Mouse (Mus musculus) ovary, postnatal 36 days (tissue): ENCODE measurements at regions not wholly inside any gene's neighbourhood (a gene's known extent, or its start where the extent isn't known, plus 50 kb on each side); places are given as distances from the start of the nearest gene placed in this dataset.
"Not testable (repeated sequence)": the region's sequence is repeated elsewhere in the genome, so short reads cannot be mapped to it uniquely, and the experiment has no call there.

Source experiments
- DNase-seq: peaks from one replicate; pipeline ENCODE4 v3.0.0; 2022; ENCODE audit warnings: low spot score, mixed read lengths

DNA sequence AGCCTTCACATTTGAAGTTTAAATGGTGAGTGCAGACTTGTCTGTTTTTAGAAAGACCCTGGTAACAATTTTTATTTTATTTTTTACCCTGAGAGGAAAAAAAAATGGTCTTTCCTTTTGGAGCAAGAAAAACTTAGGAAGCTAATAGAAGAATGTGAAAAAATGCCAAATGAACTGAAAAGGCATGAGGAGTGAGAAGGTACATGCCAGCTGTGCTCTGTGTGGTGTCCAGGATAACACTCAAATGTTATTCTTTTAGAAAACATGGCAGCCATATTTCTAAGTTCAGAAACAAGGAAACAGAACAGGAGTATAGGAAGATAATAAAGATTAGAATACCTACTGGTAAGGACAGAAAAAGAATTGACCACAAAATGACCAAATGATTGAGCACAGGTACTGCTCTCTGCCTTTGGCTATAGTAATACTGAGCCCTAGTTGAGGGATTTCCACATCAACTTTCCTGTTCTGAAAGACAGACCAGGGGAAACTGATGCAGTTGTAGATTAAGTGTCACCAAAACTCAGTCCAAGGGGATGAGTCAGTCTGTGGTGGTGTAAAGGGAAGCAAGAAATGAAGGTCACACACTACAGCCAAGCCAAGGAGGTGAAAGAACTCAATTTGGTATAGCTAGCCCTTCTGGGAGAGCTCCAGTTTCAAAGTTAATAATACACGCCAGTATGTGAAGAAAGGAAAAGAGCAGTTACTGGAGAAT is 758.5 kb downstream of the Robo2 start:
- no peak for DNase-seq

GRCm38 (mm10) chr16:73647201-73647782 is 764.3 kb downstream of the Robo2 start:
- DNase-seq: peak; percentile 24

DNA sequence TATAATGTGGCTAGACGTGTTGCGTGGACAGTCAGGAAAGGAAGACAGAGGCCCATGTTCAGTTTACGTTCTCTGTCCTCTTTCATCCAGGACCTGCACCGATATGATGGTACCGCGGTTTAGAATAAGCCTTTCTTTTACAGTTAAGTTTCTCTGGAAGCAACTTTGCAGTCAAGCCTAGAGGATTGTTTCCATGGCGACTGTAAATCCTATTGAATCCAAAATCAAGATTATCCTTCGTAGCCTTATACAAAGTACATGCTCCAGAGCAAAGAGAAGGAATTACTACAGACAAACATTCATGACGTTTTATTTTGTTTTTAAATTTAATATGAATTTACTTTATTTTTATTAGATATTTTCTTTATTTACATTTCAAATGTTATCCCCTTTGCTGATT is 798.6 kb downstream of the Robo2 start:
- no peak for DNase-seq

GRCm38 (mm10) chr16:73591421-73591820 is 820.2 kb downstream of the Robo2 start:
- DNase-seq: no peak

GRCm38 (mm10) chr16:73561216-73561615 is 850.4 kb downstream of the Robo2 start:
- no peak for DNase-seq

DNA sequence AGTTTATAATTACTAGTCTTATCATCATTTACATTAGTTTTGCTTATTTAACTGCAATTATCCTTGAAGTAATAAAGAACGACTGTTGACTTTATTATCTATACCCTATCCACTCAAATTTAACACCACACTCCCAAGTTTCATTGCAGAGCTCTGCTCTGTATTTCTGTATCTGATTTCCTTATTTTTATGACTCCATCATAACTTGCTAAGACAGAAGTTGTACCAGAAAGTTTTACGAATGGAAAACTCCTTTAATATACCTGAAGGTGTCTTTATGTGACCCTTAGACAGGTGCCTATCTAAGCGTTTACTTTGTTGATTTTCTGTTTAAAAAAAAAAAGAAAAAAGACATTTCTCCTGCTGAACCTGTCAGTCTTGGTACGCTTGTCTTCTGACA is 854.7 kb downstream of the Robo2 start:
- DNase-seq: no peak

DNA sequence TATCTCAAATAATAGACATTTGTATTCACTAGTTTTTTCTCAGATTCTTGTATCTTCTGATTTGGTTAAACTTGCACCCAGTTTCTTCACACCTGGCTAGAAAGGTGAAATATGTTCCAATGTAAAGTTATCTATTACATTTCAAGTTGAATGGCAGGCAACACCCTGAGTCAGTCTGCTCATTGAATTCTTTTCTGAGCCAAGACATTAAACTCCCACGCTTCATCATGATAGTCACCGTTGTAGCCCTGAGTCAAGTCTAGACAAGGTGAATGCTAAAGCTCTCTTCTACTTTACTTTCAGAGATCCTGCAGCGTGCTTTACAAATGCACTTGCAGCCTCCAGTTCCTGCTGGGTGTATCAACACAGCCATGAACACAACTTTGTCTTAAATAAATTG is 868.0 kb downstream of the Robo2 start:
- DNase-seq: no peak

DNA sequence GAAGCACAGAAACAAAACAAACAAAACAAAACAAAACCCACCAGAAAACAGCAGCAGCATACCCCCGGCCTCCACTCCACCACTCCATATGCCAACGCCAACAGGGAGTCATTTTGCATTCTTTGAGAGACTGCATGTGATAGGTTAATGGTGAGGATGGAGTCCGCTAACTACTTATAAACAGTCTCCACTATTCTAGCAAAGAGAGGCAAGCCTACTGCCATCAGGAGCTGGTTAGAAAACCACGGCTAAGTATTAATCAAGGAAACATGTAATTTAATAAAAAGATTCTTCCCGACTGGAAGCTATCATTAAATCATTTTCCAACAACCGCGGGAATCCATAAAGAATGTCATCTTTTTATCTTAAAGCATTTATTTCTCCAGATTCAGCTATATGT is 873.6 kb downstream of the Robo2 start:
- no peak for DNase-seq

DNA sequence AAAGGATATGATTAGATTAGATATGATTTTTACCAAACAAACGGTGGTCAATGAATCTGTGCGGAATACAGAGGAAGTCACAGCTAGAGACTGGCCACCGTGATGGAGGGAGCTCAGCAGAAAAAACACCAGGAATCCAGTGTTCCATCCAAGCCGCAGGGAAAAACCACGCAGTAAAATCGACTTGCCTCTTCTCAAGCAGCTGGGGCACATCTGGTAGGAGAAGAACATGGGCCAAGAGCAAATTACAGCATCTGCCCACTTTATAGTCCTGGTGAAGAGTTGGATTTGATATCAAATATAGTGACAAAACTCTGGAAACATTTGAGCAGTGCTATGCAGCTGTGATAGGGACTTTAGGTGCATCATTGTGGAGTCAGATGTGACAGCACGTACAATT is 874.1 kb downstream of the Robo2 start:
- DNase-seq: no peak

GRCm38 (mm10) chr16:73530191-73530590 is 881.4 kb downstream of the Robo2 start:
- DNase-seq: peak; percentile 33

DNA sequence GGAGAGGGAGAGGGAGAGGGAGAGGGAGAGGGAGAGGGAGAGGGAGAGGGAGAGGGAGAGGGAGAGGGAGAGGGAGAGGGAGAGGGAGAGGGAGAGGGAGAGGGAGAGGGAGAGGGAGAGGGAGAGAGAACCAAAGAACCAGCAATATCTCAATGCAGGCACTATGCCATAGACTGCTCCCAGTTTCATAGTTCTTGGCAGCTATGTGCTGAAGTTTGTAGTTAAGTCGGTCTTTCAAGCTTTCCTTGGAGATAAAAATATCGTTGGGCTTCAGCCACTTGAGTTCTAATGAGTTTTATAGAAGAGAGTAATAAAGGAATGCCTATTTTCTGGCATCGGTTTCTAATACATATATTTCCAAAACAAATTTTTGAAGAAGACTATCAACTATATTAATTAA is 888.7 kb downstream of the Robo2 start:
- not testable (repeated sequence) for DNase-seq

GRCm38 (mm10) chr16:73504759-73505158 is 906.9 kb downstream of the Robo2 start:
- DNase-seq: no peak

DNA sequence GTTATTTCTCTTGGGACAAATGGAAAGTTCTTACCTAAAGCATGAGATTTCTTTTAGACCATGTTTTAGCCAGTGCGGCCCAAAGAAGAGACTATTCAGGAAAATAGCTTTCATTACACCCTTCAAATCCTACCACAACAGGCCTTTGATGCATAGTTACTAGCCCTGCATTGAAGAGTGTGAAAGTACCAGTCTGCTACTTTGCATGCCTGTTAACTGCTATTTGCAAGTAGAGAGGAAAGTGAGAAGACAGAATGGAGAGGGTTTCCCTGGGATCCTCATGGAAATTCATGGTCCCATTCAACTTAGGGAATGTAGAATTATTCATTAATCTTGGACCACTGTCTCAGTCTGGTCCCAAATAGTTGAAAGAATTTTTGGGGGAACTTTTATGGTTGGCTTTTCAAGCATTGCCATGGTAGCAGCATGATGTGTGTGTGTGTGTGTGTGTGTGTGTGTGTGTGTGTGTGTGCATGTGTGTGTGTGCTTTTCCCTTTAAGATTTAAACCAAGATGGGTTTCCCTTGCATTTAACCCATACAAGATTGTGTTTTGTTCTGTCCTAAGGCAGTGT is 912.9 kb downstream of the Robo2 start:
- no peak for DNase-seq

DNA sequence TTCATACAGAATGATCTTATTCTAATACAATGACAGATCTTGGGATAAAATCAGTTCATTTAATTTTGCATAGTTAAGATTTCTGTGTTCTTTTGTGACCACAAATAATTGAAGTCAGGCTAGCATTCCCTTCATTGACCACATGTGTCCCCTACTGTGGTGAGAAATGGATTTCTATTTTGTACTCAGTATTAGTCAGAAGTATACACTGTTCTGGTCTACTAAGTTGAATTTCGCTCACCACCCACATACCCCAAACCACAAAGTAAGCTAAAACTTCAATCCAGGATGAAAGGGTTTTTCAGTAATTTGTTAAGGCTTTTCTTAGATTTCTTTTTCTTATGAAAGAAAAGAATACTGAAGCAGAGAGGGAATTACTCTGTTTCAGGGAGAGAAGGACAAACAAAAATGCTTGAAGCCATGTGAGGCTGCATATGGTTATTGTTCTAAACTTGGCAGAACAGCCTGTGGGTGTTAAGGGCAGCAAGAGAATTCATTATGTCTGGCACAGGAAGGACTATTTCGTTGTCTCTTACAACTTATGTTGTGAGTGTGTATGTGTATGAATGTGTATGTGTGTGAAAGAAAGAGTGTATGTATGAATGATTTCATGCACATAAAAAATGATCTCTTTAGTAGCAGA is 928.3 kb downstream of the Robo2 start:
- DNase-seq: no peak

- DNase-seq: no peak
Observed at GRCm38 (mm10) chr16:73482176-73482575, 929.4 kb downstream of the Robo2 start.

DNA sequence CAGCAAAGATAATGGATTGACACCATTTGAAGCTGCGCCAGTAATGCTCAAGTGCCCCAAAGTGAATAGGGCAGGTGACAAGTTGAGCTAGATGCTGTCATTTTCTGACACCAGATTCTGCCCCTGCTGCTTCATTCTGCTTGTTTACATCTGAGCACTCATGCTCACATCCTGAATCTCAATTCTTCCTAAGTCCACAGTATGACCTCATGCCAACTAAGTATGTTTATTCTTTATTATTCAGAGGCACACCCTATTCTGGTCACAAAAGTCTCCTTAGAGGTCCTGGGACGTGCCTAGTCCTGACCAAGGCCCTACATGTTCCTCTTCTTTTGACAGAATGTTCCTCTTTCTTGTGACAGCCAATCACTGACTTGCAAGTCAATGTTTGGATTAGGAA is 938.1 kb downstream of the Robo2 start:
- DNase-seq: no peak

DNA sequence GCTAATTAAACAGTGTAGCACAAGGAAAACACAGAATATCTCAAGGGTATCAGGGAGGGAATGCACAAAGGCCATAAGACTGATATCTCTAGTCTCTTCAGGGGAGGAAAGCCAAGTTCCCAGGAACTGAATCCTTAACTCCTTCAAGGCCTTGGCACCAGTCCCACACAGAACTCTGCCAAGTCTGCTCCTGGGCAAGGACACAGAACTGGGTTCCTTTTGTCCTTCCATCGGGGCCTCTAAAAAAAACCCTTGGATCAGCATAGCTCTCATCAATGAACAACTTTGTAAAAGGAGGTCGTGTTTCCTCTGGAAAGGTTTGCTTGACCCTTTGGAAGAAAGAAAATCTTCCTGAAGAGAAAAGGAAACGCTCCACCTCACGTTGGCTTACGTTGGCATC is 940.1 kb downstream of the Robo2 start:
- DNase-seq: peak; percentile 88

DNA sequence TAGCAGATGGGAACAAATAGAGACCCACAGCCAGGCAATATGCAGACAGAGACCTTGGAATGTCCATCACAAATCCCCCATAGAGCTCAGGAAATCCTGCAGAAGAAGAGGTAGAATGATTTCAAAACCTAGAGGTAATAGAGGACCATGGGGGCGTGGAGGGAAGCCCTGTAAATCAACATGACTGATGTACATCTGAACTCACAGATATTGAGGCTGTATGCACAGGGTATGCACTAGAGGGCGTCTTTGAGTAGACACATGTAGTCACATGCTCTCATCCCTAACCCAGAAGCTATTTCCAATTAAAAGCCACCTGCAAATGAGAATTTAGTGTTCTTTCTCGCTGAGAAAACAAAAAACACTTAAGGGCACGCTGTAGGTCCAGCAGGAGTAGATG is 941.1 kb downstream of the Robo2 start:
- no peak for DNase-seq

DNA sequence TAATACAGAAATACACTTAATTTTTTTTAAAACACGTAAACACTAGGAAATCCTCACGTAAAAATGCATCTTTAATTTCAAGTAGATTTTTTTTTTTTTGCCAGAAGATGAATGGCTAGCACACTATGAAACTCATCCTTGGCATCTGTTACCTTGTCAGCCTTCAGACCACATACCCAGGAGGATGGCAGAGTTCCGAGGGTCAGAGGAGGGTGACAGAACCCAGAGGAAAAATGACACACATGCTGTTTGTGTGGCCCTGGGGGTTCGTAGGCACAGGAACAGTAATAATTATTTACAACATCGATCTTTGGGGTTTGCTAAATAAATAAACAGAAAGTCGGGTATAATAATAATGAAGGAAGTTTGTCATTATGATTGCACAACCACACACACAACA is 945.3 kb downstream of the Robo2 start:
- DNase-seq: no peak

DNA sequence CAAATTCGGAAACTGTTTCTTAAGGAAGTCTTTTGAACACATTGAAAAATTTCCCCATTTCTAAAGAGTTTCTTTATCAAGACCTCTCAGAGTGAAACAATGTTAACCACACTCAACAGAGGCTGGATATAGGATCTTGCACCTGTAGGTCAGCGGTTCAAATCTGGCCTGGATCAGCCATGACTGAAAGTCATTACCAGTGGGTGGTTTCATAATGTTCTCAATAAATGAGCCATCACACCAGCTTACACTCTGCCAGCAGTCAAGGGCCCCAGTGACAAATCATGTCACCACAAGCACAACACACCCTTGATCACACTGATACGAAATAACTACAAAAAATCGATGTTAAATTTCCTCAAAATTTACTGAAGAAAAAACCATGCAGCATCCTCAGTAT is 949.1 kb downstream of the Robo2 start:
- DNase-seq: no peak

GRCm38 (mm10) chr16:73450634-73451245 is 960.9 kb downstream of the Robo2 start:
- no peak for DNase-seq

- no peak for DNase-seq
Observed at GRCm38 (mm10) chr16:73449836-73450235, 961.8 kb downstream of the Robo2 start.

- DNase-seq: no peak
Observed at GRCm38 (mm10) chr16:73435726-73436125, 975.9 kb downstream of the Robo2 start.
